Mouse (Mus musculus) mature B cell (primary cell): ENCODE results near the gene Gm49661.

Experiments used
- in situ Hi-C: fragments of 300-500 bp; cut with MboI; formaldehyde crosslinking; loops from 2 replicates; pipeline ENCODE4 v1.14.3; 2019

Gm49661 gene

GRCm38 (mm10) chr8:84935489-84935888 lies 33.7 kb downstream of the Gm49661 start:
- in situ Hi-C loops = no loop called here

- in situ Hi-C loops = no loop called here
These were observed 34.4 kb downstream of the Gm49661 start for GRCm38 (mm10) chr8:84934860-84935259.

GRCm38 (mm10) chr8:84933767-84934559 lies 35.3 kb downstream of the Gm49661 start:
- in situ Hi-C loops = no loop called here

GRCm38 (mm10) chr8:84930582-84930981 lies 38.7 kb downstream of the Gm49661 start:
- in situ Hi-C loops = no loop called here

- in situ Hi-C loops = no loop called here
These were observed 40.6 kb downstream of the Gm49661 start for GRCm38 (mm10) chr8:84928456-84929306.

GRCm38 (mm10) chr8:84927513-84927912 lies 41.7 kb downstream of the Gm49661 start:
- in situ Hi-C loops = no loop called here

- in situ Hi-C loops = no loop called here
These were observed 43.7 kb downstream of the Gm49661 start for GRCm38 (mm10) chr8:84925557-84925956.

- in situ Hi-C loops = no loop called here
These were observed 47.6 kb downstream of the Gm49661 start for GRCm38 (mm10) chr8:84921596-84921995.

- in situ Hi-C loops = no loop called here
These were observed 50.6 kb downstream of the Gm49661 start for GRCm38 (mm10) chr8:84918646-84919045.

- in situ Hi-C loops = no loop called here
These were observed 51.5 kb downstream of the Gm49661 start for GRCm38 (mm10) chr8:84917781-84918180.
